Mouse (Mus musculus) hindbrain, embryonic 11.5 days (tissue): ENCODE measurements at regions not wholly inside any gene's neighbourhood (a gene's known extent, or its start where the extent isn't known, plus 50 kb on each side); places are given as distances from the start of the nearest gene placed in this dataset.
"Not testable (repeated sequence)": the region's sequence is repeated elsewhere in the genome, so short reads cannot be mapped to it uniquely, and the experiment has no call there.

ENCODE experiments used
- ATAC-seq: fragments of 200-750 bp; cut with Nextera tagmentation; 2 replicates; pipeline ENCODE4 v1.8.0; 2017; ENCODE audit warnings: mild to moderate bottlenecking, moderate TSS enrichment, moderate library complexity; ENCODE audit not compliant: low FRiP score
- DNase-seq: peaks from one replicate; pipeline ENCODE4 v3.0.0-alpha.2; 2015; ENCODE audit warnings: low spot score
- H3K27ac ChIP-seq: fragments of 300-500 bp; sonication (generic); 2 replicates; pipeline ENCODE4 v1.5.1; 2014; ENCODE audit warnings: mild to moderate bottlenecking, low read depth, low read length
- H3K27me3 ChIP-seq: fragments of 300-500 bp; sonication (generic); 2 replicates; pipeline ENCODE4 v1.6.1; 2014; ENCODE audit warnings: mild to moderate bottlenecking, low read length, moderate library complexity, mixed read lengths; ENCODE audit not compliant: control insufficient read depth, insufficient read depth
- H3K36me3 ChIP-seq: fragments of 300-500 bp; sonication (generic); 2 replicates; pipeline ENCODE4 v1.6.1; 2014; ENCODE audit warnings: mild to moderate bottlenecking, low read length, moderate library complexity, mixed read lengths; ENCODE audit not compliant: control insufficient read depth, insufficient read depth
- H3K4me1 ChIP-seq: fragments of 300-500 bp; sonication (generic); replicated peaks from 2 replicates; pipeline ENCODE4 v1.6.1; 2014; ENCODE audit warnings: low read length, mixed read lengths; ENCODE audit not compliant: control insufficient read depth, insufficient read depth
- H3K4me2 ChIP-seq: fragments of 300-500 bp; sonication (generic); replicated peaks from 2 replicates; pipeline ENCODE4 v1.6.1; 2014; ENCODE audit warnings: mild to moderate bottlenecking, low read depth, low read length
- H3K4me3 ChIP-seq: fragments of 300-500 bp; sonication (generic); 2 replicates; pipeline ENCODE4 v1.5.1; 2014; ENCODE audit warnings: low read depth, low read length
- H3K9ac ChIP-seq: fragments of 300-500 bp; sonication (generic); 2 replicates; pipeline ENCODE4 v1.6.1; 2014; ENCODE audit warnings: low read depth, low read length
- H3K9me3 ChIP-seq: fragments of 300-500 bp; sonication (generic); 2 replicates; pipeline ENCODE4 v1.6.1; 2016; ENCODE audit warnings: low read length; ENCODE audit not compliant: control insufficient read depth
- WGBS: fragments of 180-500 bp; shearing (Covaris S2); extraction: QIAGEN DNeasy Blood & Tissue Kit; methylation state at CpG from one replicate; pipeline ENCODE4 v1.1.7; 2014; 5-methylcytosine and 5-hydroxymethylcytosine counted together

- 91% methylated on average over 7 of the region's 7 CpGs for WGBS
- ATAC-seq, result not testable (repeated sequence)
Measured at GRCm38 (mm10) chr12:37014945-37015344, 93.4 kb upstream of the Meox2 start.

GRCm38 (mm10) chr12:37015474-37016248 lies 92.7 kb upstream of the Meox2 start:
- H3K4me2 ChIP-seq, result no peak overlapping the region
- H3K4me3 ChIP-seq, result no peak overlapping the region
- DNase-seq (no peak), ATAC-seq (no peak)
- H3K4me1 ChIP-seq, result no peaks in the 10 kb centered on the region
- 64% methylated on average over 4 of the region's 4 CpGs for WGBS
- no peaks in the 10 kb centered on the region for H3K9me3 ChIP-seq
- no peak overlapping the region for H3K27ac ChIP-seq
- no peaks in the 10 kb centered on the region for H3K27me3 ChIP-seq
- H3K9ac ChIP-seq, result no peak overlapping the region
- no peaks in the 10 kb centered on the region for H3K36me3 ChIP-seq

More at GRCm38 (mm10) chr12:37014945-37015344, 93.4 kb upstream of the Meox2 start:
- DNase-seq, H3K36me3 ChIP-seq, H3K4me2 ChIP-seq, H3K4me3 ChIP-seq, H3K4me1 ChIP-seq, H3K9me3 ChIP-seq, H3K9ac ChIP-seq, H3K27ac ChIP-seq, H3K27me3 ChIP-seq: not testable (repeated sequence)

- no peak overlapping the region for H3K4me2 ChIP-seq
- H3K27me3 ChIP-seq, result no peaks in the 10 kb centered on the region
- no peaks in the 10 kb centered on the region for H3K4me1 ChIP-seq
- ATAC-seq (no peak), DNase-seq (no peak)
- no peak overlapping the region for H3K9ac ChIP-seq
- 74% methylated on average over 3 of the region's 3 CpGs for WGBS
- H3K9me3 ChIP-seq, result no peaks in the 10 kb centered on the region
- H3K27ac ChIP-seq, result no peak overlapping the region
- no peaks in the 10 kb centered on the region for H3K36me3 ChIP-seq
- no peak overlapping the region for H3K4me3 ChIP-seq
Measured at GRCm38 (mm10) chr12:37047191-37047590, 61.1 kb upstream of the Meox2 start.

- H3K36me3 ChIP-seq, result no peaks in the 10 kb centered on the region
- no peaks in the 10 kb centered on the region for H3K4me1 ChIP-seq
- no peak overlapping the region for H3K4me3 ChIP-seq
- DNase-seq (no peak), ATAC-seq (no peak)
- H3K27me3 ChIP-seq, result no peaks in the 10 kb centered on the region
- no peak overlapping the region for H3K4me2 ChIP-seq
- H3K9ac ChIP-seq, result no peak overlapping the region
- no peak overlapping the region for H3K27ac ChIP-seq
- WGBS, result 65% methylated on average over 1 of the region's 1 CpGs
- no peaks in the 10 kb centered on the region for H3K9me3 ChIP-seq
Measured at GRCm38 (mm10) chr12:37050596-37050995, 57.7 kb upstream of the Meox2 start.

GRCm38 (mm10) chr12:37057411-37057810 lies 50.9 kb upstream of the Meox2 start:
- no peaks in the 10 kb centered on the region for H3K9me3 ChIP-seq
- WGBS, result 78% methylated on average over 3 of the region's 3 CpGs
- no peak overlapping the region for H3K27ac ChIP-seq
- no peak overlapping the region for H3K4me2 ChIP-seq
- ATAC-seq (no peak), DNase-seq (no peak)
- no peak overlapping the region for H3K9ac ChIP-seq
- no peaks in the 10 kb centered on the region for H3K36me3 ChIP-seq
- H3K27me3 ChIP-seq, result no peaks in the 10 kb centered on the region
- no peak overlapping the region for H3K4me3 ChIP-seq
- no peaks in the 10 kb centered on the region for H3K4me1 ChIP-seq
